Mouse (Mus musculus) lung, postnatal 0 days (tissue): ENCODE data around the gene Dirc2.

Experiments used
- CTCF ChIP-seq: IDR thresholded peaks from 2 replicates; pipeline ENCODE4 v1.5.1; 2016; ENCODE audit warnings: antibody characterized with exemption, mild to moderate bottlenecking
- EP300 ChIP-seq: IDR thresholded peaks from 2 replicates; pipeline ENCODE4 v1.6.1; 2016; ENCODE audit warnings: antibody characterized with exemption, mild to moderate bottlenecking, control low read depth

- TF ChIP-seq CTCF (no peak), EP300 (no peak)
Observed at GRCm38 (mm10) chr16:35772598-35772997, 3.4 kb upstream of the Dirc2 start.
